Mouse (Mus musculus): ENCODE data around the gene Gm13043.
"Not testable (repeated sequence)": the region's sequence is repeated elsewhere in the genome, so short reads cannot be mapped to it uniquely, and the experiment has no call there.

Gene Gm13043

GRCm38 (mm10) chr4:143511043-143511442 lies at the start of gene Gm13043:
Gene Gm13043 (plus strand): TSS chr4:143511343.
- no peak for DNase-seq (ENCODE audit: low read depth, low spot score)

- not testable (repeated sequence) for DNase-seq (ENCODE audit: low read depth, low spot score)
Observed at GRCm38 (mm10) chr4:143535654-143536053, 24.5 kb downstream of the Gm13043 start, which contains the start of gene Gm13040. Gene Gm13040 (plus strand): TSS chr4:143535954.

GRCm38 (mm10) chr4:143551400-143551799 lies 40.3 kb downstream of the Gm13043 start, which contains the start of the genes BC080695 and Gm13057:
Gene BC080695 (plus strand): TSS chr4:143551700.
Gene Gm13057 (plus strand): TSS chr4:143551709.
- not testable (repeated sequence) for DNase-seq (ENCODE audit: low read depth, low spot score)

All from WW6 (cell line).